ENCODE assay signal across 26 mouse cellular contexts in the genomic region with DNA sequence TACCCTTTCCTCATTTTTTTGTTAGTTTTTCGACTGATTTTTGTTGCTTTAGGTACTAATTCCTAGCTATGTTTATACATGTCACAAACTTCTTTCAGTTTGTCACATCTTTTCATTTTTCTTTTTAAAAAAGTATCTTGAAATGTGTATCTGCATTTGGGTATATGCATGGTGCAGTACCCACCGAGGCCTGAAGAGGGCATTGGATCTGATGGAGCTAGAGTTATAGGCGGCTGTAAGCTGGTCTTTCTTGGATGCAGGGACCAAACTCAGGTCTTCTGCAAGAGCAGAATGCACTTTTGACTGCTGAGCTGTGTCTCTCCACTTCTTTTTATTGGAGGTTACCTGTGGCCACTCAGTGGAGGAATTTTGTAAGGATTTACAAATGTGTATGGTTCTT. TPM values are rescaled to one million over a fixed set of nuclear protein-coding genes. Genes with fewer than 3 reads are reported as not detected.
DNase-seq lines count a peak whose midpoint lies in the region; ATAC-seq and TF ChIP-seq lines count a peak whose summit lies in the region.
"Had no signal": no experiment of that assay in that cellular context is flagged by ENCODE, and none has a peak within 500 bp of the region (broad histone marks: within the 10 kb centered on the region; RNA-seq: fewer than 3 reads in every experiment).

No protein-coding gene starts in this region.

- no peak for TF ChIP-seq EP300 in stomach, postnatal 0 days (optimal IDR thresholded peaks at IDR 0.05)

- H3K9me3 ChIP-seq in forebrain, postnatal 0 days (ENCODE audit: low read length): no peaks in the 10 kb centered on the region; the same call in 1 of the 2 replicates
- peaks cover 3% of the 10 kb centered on the region; the same call in 1 of the 2 replicates for H3K9me3 ChIP-seq in forebrain, embryonic 14.5 days (replicated peaks; ENCODE audit: control insufficient read depth, low read length)
- H3K9me3 ChIP-seq in kidney, postnatal 0 days (replicated peaks; ENCODE audit: low read length): no peaks in the 10 kb centered on the region
- 0 out of 2 replicates have a peak, but pooled peaks cover 4% of the 10 kb centered on the region for H3K9me3 ChIP-seq in midbrain, postnatal 0 days (ENCODE audit: low read length)
- H3K9me3 ChIP-seq in midbrain, embryonic 10.5 days (replicated peaks): peaks cover 10% of the 10 kb centered on the region; the same call in 1 of the 2 replicates
- H3K9me3 ChIP-seq in stomach, postnatal 0 days (ENCODE audit: control insufficient read depth, low read length): no peaks in the 10 kb centered on the region
- H3K9me3 ChIP-seq: embryonic facial prominence, embryonic 15.5 days; liver, embryonic 13.5 days had no signal

- no peaks in the 10 kb centered on the region for H3K4me1 ChIP-seq in forebrain, postnatal 0 days (ENCODE audit: insufficient read depth)
- H3K4me1 ChIP-seq in forebrain, embryonic 14.5 days (ENCODE audit: control insufficient read depth, insufficient read depth, low read length): peaks cover 6% of the 10 kb centered on the region; the same call in 1 of the 2 replicates
- H3K4me1 ChIP-seq in kidney, postnatal 0 days (replicated peaks; ENCODE audit: insufficient read depth, low read length): no peaks in the 10 kb centered on the region
- 0 out of 2 replicates have a peak, but pooled peaks cover 6% of the 10 kb centered on the region for H3K4me1 ChIP-seq in midbrain, postnatal 0 days (ENCODE audit: insufficient read depth, low read length)
- H3K4me1 ChIP-seq in midbrain, embryonic 10.5 days: peaks cover 16% of the 10 kb centered on the region
- H3K4me1 ChIP-seq in stomach, postnatal 0 days (replicated peaks; ENCODE audit: control insufficient read depth, insufficient read depth): no peaks in the 10 kb centered on the region; the same call in 1 of the 2 replicates
- H3K4me1 ChIP-seq: liver, embryonic 13.5 days had no signal

- H3K27ac ChIP-seq in forebrain, postnatal 0 days (ENCODE audit: low read depth, low read length): no peak overlapping the region
- H3K27ac ChIP-seq in forebrain, embryonic 14.5 days (ENCODE audit: low read depth, low read length): no peak overlapping the region
- H3K27ac ChIP-seq in kidney, postnatal 0 days: no peak overlapping the region
- H3K27ac ChIP-seq in midbrain, postnatal 0 days (ENCODE audit: low read depth, low read length): no peak overlapping the region
- no peak overlapping the region for H3K27ac ChIP-seq in midbrain, embryonic 10.5 days (replicated peaks)
- no peak overlapping the region for H3K27ac ChIP-seq in stomach, postnatal 0 days (replicated peaks)
- H3K27ac ChIP-seq: embryonic facial prominence, embryonic 15.5 days; hindbrain, embryonic 13.5 days; liver, embryonic 13.5 days had no signal

- no peaks in the 10 kb centered on the region for H3K36me3 ChIP-seq in forebrain, postnatal 0 days (ENCODE audit: insufficient read depth)
- no peaks in the 10 kb centered on the region for H3K36me3 ChIP-seq in forebrain, embryonic 14.5 days (ENCODE audit: control insufficient read depth, insufficient read depth, low read length)
- no peaks in the 10 kb centered on the region for H3K36me3 ChIP-seq in kidney, postnatal 0 days (ENCODE audit: insufficient read depth, low read length)
- H3K36me3 ChIP-seq in midbrain, postnatal 0 days (ENCODE audit: insufficient read depth, low read length): no peaks in the 10 kb centered on the region
- H3K36me3 ChIP-seq in midbrain, embryonic 10.5 days: no peaks in the 10 kb centered on the region
- no peaks in the 10 kb centered on the region for H3K36me3 ChIP-seq in stomach, postnatal 0 days (ENCODE audit: control insufficient read depth, insufficient read depth, low read length)
- H3K36me3 ChIP-seq: embryonic facial prominence, embryonic 15.5 days; hindbrain, embryonic 13.5 days; liver, embryonic 13.5 days had no signal

- H3K9ac ChIP-seq in forebrain, postnatal 0 days: no peak overlapping the region
- H3K9ac ChIP-seq in forebrain, embryonic 14.5 days (ENCODE audit: low read length): no peak overlapping the region
- no peak overlapping the region for H3K9ac ChIP-seq in kidney, postnatal 0 days (ENCODE audit: low read depth, low read length)
- no peak overlapping the region for H3K9ac ChIP-seq in midbrain, postnatal 0 days (replicated peaks; ENCODE audit: low read length, poor library complexity, severe bottlenecking)
- no peak overlapping the region for H3K9ac ChIP-seq in stomach, postnatal 0 days (ENCODE audit: low read length)
- H3K9ac ChIP-seq: embryonic facial prominence, embryonic 15.5 days; hindbrain, embryonic 13.5 days; liver, embryonic 13.5 days had no signal

- DNase-seq in forebrain, postnatal 0 days: no peak
- DNase-seq in forebrain, embryonic 14.5 days (ENCODE audit: low spot score): no peak
- no peak for DNase-seq in kidney, postnatal 0 days (ENCODE audit: low spot score)
- no peak for DNase-seq in kidney, postnatal 14 days
- no peak for DNase-seq in midbrain, postnatal 0 days (ENCODE audit: low spot score)
- DNase-seq in midbrain, embryonic 10.5 days (ENCODE audit: low spot score): no peak
- DNase-seq in stomach, postnatal 0 days (ENCODE audit: low spot score): no peak
- DNase-seq in layer of hippocampus, adult 8-10 months (ENCODE audit: low spot score in 2 of 2): no peak
- DNase-seq: adrenal gland, postnatal 10 days; cerebellum, adult 11 months; cerebellum, postnatal 25 days; embryo, embryonic 11 days; gastrocnemius, postnatal 14 days; kidney, adult 11 months; kidney, postnatal 10 days; layer of hippocampus, adult 9-11 months; liver, embryonic 13.5 days; lung, postnatal 14 days; thymus, postnatal 14 days had no signal

- 78% methylated on average over 3 of the region's 3 CpGs for WGBS in forebrain, postnatal 0 days
- WGBS in forebrain, embryonic 14.5 days: 86% methylated on average over 3 of the region's 3 CpGs
- 81% methylated on average over 3 of the region's 3 CpGs for WGBS in kidney, postnatal 0 days
- 79% methylated on average over 3 of the region's 3 CpGs for WGBS in midbrain, postnatal 0 days
- 68% methylated on average over 3 of the region's 3 CpGs for WGBS in midbrain, embryonic 10.5 days
- 73% methylated on average over 3 of the region's 3 CpGs for whole genome bisulfite sequencing in stomach, postnatal 0 days

- H3K27me3 ChIP-seq in forebrain, postnatal 0 days (ENCODE audit: insufficient read depth, low read length): no peaks in the 10 kb centered on the region
- H3K27me3 ChIP-seq in forebrain, embryonic 14.5 days (replicated peaks; ENCODE audit: control insufficient read depth, insufficient read depth, low read length): no peaks in the 10 kb centered on the region
- H3K27me3 ChIP-seq in kidney, postnatal 0 days (ENCODE audit: insufficient read depth, low read length): no peaks in the 10 kb centered on the region
- no peaks in the 10 kb centered on the region for H3K27me3 ChIP-seq in midbrain, postnatal 0 days (ENCODE audit: insufficient read depth, low read length)
- H3K27me3 ChIP-seq in midbrain, embryonic 10.5 days (ENCODE audit: low read depth, poor library complexity, severe bottlenecking): peaks cover 16% of the 10 kb centered on the region
- no peaks in the 10 kb centered on the region for H3K27me3 ChIP-seq in stomach, postnatal 0 days (ENCODE audit: control insufficient read depth, insufficient read depth, low read length)

- no peak overlapping the region for H3K4me2 ChIP-seq in forebrain, postnatal 0 days (ENCODE audit: low read depth)
- no peak overlapping the region for H3K4me2 ChIP-seq in forebrain, embryonic 14.5 days (ENCODE audit: low read length)
- no peak overlapping the region for H3K4me2 ChIP-seq in kidney, postnatal 0 days (ENCODE audit: low read length)
- H3K4me2 ChIP-seq in midbrain, postnatal 0 days (ENCODE audit: low read depth, low read length, poor library complexity, severe bottlenecking): no peak overlapping the region
- no peak overlapping the region for H3K4me2 ChIP-seq in stomach, postnatal 0 days (replicated peaks; ENCODE audit: low read depth)
- H3K4me2 ChIP-seq: embryonic facial prominence, embryonic 15.5 days; hindbrain, embryonic 13.5 days; liver, embryonic 13.5 days had no signal

- no peak overlapping the region for H3K4me3 ChIP-seq in forebrain, postnatal 0 days (ENCODE audit: low read depth, low read length)
- no peak overlapping the region for H3K4me3 ChIP-seq in forebrain, embryonic 14.5 days (ENCODE audit: low read depth, low read length)
- H3K4me3 ChIP-seq in kidney, postnatal 0 days (replicated peaks; ENCODE audit: low read depth, low read length): no peak overlapping the region
- H3K4me3 ChIP-seq in midbrain, postnatal 0 days (ENCODE audit: low read depth, low read length): no peak overlapping the region
- H3K4me3 ChIP-seq in midbrain, embryonic 10.5 days: no peak overlapping the region
- no peak overlapping the region for H3K4me3 ChIP-seq in stomach, postnatal 0 days (ENCODE audit: low read depth, low read length)
- H3K4me3 ChIP-seq: embryonic facial prominence, embryonic 15.5 days; hindbrain, embryonic 13.5 days; liver, embryonic 13.5 days had no signal

- TF ChIP-seq CTCF in forebrain, postnatal 0 days (IDR thresholded peaks at IDR 0.05; ENCODE audit: low read depth): peak; percentile 20
- TF ChIP-seq CTCF in kidney, postnatal 0 days (IDR thresholded peaks at IDR 0.05; ENCODE audit: low read depth): peak; percentile 39; the same call in 1 of the 2 replicates
- TF ChIP-seq CTCF in midbrain, postnatal 0 days (IDR thresholded peaks at IDR 0.05): peak; percentile 46
- TF ChIP-seq CTCF in stomach, postnatal 0 days (IDR thresholded peaks at IDR 0.05; ENCODE audit: low read depth): peak; percentile 42

- no peak for ATAC-seq in forebrain, postnatal 0 days
- no peak for ATAC-seq in forebrain, embryonic 14.5 days
- ATAC-seq in kidney, postnatal 0 days (replicated peaks; ENCODE audit: low FRiP score, low read depth): no peak
- no peak for ATAC-seq in midbrain, postnatal 0 days (ENCODE audit: low FRiP score)
- ATAC-seq in stomach, postnatal 0 days (ENCODE audit: low FRiP score, low TSS enrichment): no peak
- ATAC-seq: activated CD4-positive, CD25-positive, alpha-beta regulatory T cell, adult 4 months; midbrain, embryonic 16.5 days had no signal

RNA-seq across cellular contexts. Expression of a gene that starts 10.4 kb away (rescaled TPM):
- 12.5 and 14.9 TPM in 2 replicates for total RNA-seq in forebrain, postnatal 0 days (2014; rRNA removed)
- polyA plus RNA-seq in forebrain, postnatal 0 days (2015; fragmentation: Nextera tagmentation; extraction: Ambion mirVana): 7.8 and 11.7 TPM in 2 replicates
- polyA plus RNA-seq in forebrain, embryonic 14.5 days (2014; fragmentation: Nextera tagmentation; extraction: Ambion mirVana): 6.9 and 8.0 TPM in 2 replicates
- 6.2 and 6.9 TPM in 2 replicates for polyA plus RNA-seq in kidney, postnatal 0 days (2015; fragmentation: Nextera tagmentation; extraction: Ambion mirVana)
- total RNA-seq in midbrain, postnatal 0 days (2014; rRNA removed): 15.8 and 28.4 TPM in 2 replicates
- polyA plus RNA-seq in midbrain, postnatal 0 days (2015; fragmentation: Nextera tagmentation; extraction: Ambion mirVana): 16.4 and 16.9 TPM in 2 replicates
- 4.4 and 4.5 TPM in 2 replicates for polyA plus RNA-seq in midbrain, embryonic 10.5 days (2016; fragmentation: Nextera tagmentation; extraction: Ambion mirVana)
- 12.5 and 14.2 TPM in 2 replicates for polyA plus RNA-seq in stomach, postnatal 0 days (2015; fragmentation: Nextera tagmentation; extraction: Ambion mirVana)
- 10 to 100 TPM; 78.0 to 95.5 (median 87.4) TPM for total RNA-seq in layer of hippocampus, adult 8-10 months (2022)
- total RNA-seq: neutrophil, adult 5-6 weeks had no signal
- polyA plus RNA-seq: activated CD4-positive, CD25-positive, alpha-beta regulatory T cell, adult 4 months had no signal

RNA-seq across cellular contexts. Expression of a gene that starts 26.0 kb away (rescaled TPM):
- not detected in 2 replicates for total RNA-seq in forebrain, postnatal 0 days (2014; rRNA removed)
- 0.03 TPM in 1 of 2 replicates, not detected in the other for polyA plus RNA-seq in forebrain, postnatal 0 days (2015; fragmentation: Nextera tagmentation; extraction: Ambion mirVana)
- polyA plus RNA-seq in forebrain, embryonic 14.5 days (2014; fragmentation: Nextera tagmentation; extraction: Ambion mirVana): not detected in 2 replicates
- polyA plus RNA-seq in kidney, postnatal 0 days (2015; fragmentation: Nextera tagmentation; extraction: Ambion mirVana): not detected in 2 replicates
- 0.11 TPM in 1 of 2 replicates, not detected in the other for total RNA-seq in midbrain, postnatal 0 days (2014; rRNA removed)
- not detected in 2 replicates for polyA plus RNA-seq in midbrain, postnatal 0 days (2015; fragmentation: Nextera tagmentation; extraction: Ambion mirVana)
- polyA plus RNA-seq in midbrain, embryonic 10.5 days (2016; fragmentation: Nextera tagmentation; extraction: Ambion mirVana): not detected in 2 replicates
- 0.04 TPM in 1 of 2 replicates, not detected in the other for polyA plus RNA-seq in stomach, postnatal 0 days (2015; fragmentation: Nextera tagmentation; extraction: Ambion mirVana)
- total RNA-seq in layer of hippocampus, adult 8-10 months (2022): under 1 TPM; 0.09 to 0.27 (median 0.17) TPM
- total RNA-seq: adrenal gland, postnatal 10 days; gastrocnemius, postnatal 14 days; megakaryocyte-erythroid progenitor cell, adult 5-6 weeks; neutrophil, adult 5-6 weeks had no signal
- polyA plus RNA-seq: activated CD4-positive, CD25-positive, alpha-beta regulatory T cell, adult 4 months; embryonic facial prominence, embryonic 15.5 days; hindbrain, embryonic 13.5 days; limb, embryonic 11.5 days; midbrain, embryonic 16.5 days had no signal
